Mouse (Mus musculus) forebrain, embryonic 11.5 days (tissue): Measurements from ENCODE around the gene 6030445D17Rik. TPM values are rescaled to one million over a fixed set of nuclear protein-coding genes. Genes with fewer than 3 reads are reported as not detected.
A peak's percentile ranks its signal among the peaks of the same experiment; 100 is the strongest.

Experiments used
- ATAC-seq: fragments of 200-750 bp; cut with Nextera tagmentation; replicated peaks from 2 replicates; pipeline ENCODE4 v1.8.0; 2017; ENCODE audit warnings: moderate TSS enrichment; ENCODE audit not compliant: low FRiP score
- DNase-seq: peaks from one replicate; pipeline ENCODE4 v3.0.0-alpha.2; 2017; ENCODE audit warnings: low spot score
- H3K27ac ChIP-seq: fragments of 300-500 bp; sonication (generic); 2 replicates; pipeline ENCODE4 v1.5.1; 2014; ENCODE audit warnings: low read depth, low read length
- H3K27me3 ChIP-seq: fragments of 300-500 bp; sonication (generic); 2 replicates; pipeline ENCODE4 v1.6.1; 2014; ENCODE audit warnings: mild to moderate bottlenecking, low read length, mixed read lengths; ENCODE audit not compliant: control insufficient read depth, insufficient read depth
- H3K36me3 ChIP-seq: fragments of 300-500 bp; sonication (generic); 2 replicates; pipeline ENCODE4 v1.6.1; 2014; ENCODE audit warnings: mild to moderate bottlenecking, low read length, moderate library complexity, mixed read lengths; ENCODE audit not compliant: control insufficient read depth, insufficient read depth
- H3K4me1 ChIP-seq: fragments of 300-500 bp; sonication (generic); replicated peaks from 2 replicates; pipeline ENCODE4 v1.6.1; 2014; ENCODE audit warnings: low read length, mixed read lengths; ENCODE audit not compliant: control insufficient read depth, insufficient read depth
- H3K4me2 ChIP-seq: fragments of 300-500 bp; sonication (generic); 2 replicates; pipeline ENCODE4 v1.6.1; 2014; ENCODE audit warnings: low read depth, mild to moderate bottlenecking, low read length, moderate library complexity, mixed read lengths; ENCODE audit not compliant: severe bottlenecking
- H3K4me3 ChIP-seq: fragments of 300-500 bp; sonication (generic); 2 replicates; pipeline ENCODE4 v1.5.1; 2014; ENCODE audit warnings: low read depth, low read length
- H3K9ac ChIP-seq: fragments of 300-500 bp; sonication (generic); 2 replicates; pipeline ENCODE4 v1.6.1; 2014; ENCODE audit warnings: low read length
- H3K9me3 ChIP-seq: fragments of 300-500 bp; sonication (generic); 2 replicates; pipeline ENCODE4 v1.6.1; 2016; ENCODE audit warnings: low read length, mixed read lengths; ENCODE audit not compliant: control insufficient read depth
- WGBS: fragments of 180-500 bp; shearing (Covaris S2); extraction: QIAGEN DNeasy Blood & Tissue Kit; methylation state at CpG from one replicate; pipeline ENCODE4 v1.1.7; 2014; 5-methylcytosine and 5-hydroxymethylcytosine counted together
- polyA plus RNA-seq: library from polyadenylated mRNA; unstranded; fragments of >200 nt; fragmentation: Nextera tagmentation; extraction: Ambion mirVana; gene quantifications from 2 replicates; pipeline ENCODE4 v1.2.1, GENCODE M21; 2014

The 6030445D17Rik gene
- polyA plus RNA-seq, 1 experiment from 2014 or later: not detected

- no peaks in the 10 kb centered on the region for H3K9me3 ChIP-seq
- H3K4me1 ChIP-seq: peaks cover 8% of the 10 kb centered on the region; the same call in 1 of the 2 replicates
- DNase-seq: peak; percentile 89
- WGBS: 3% methylated on average over 3 of the region's 3 CpGs
- ATAC-seq: peak; percentile 63
- H3K4me2 ChIP-seq: no peak overlapping the region
- no peak overlapping the region for H3K27ac ChIP-seq
- no peaks in the 10 kb centered on the region for H3K36me3 ChIP-seq
- H3K27me3 ChIP-seq: no peaks in the 10 kb centered on the region; the same call in none of the 2 replicates
- no peak overlapping the region for H3K4me3 ChIP-seq
- H3K9ac ChIP-seq: no peak overlapping the region
Observed at GRCm38 (mm10) chr4:136431376-136431693, 30.7 kb upstream of the 6030445D17Rik start.

GRCm38 (mm10) chr4:136434029-136434428 lies 28.0 kb upstream of the 6030445D17Rik start:
- Histone ChIP-seq H3K9ac (no peak overlapping the region), H3K4me2 (no peak overlapping the region), H3K27ac (no peak overlapping the region), H3K36me3 (no peaks in the 10 kb centered on the region), H3K4me1 (peaks cover 10% of the 10 kb centered on the region; the same call in 1 of the 2 replicates), H3K4me3 (no peak overlapping the region), H3K27me3 (no peaks in the 10 kb centered on the region; the same call in 1 of the 2 replicates), H3K9me3 (no peaks in the 10 kb centered on the region)
- DNase-seq (no peak), ATAC-seq (no peak)
- WGBS: 88% methylated on average over 4 of the region's 4 CpGs

GRCm38 (mm10) chr4:136439106-136439505 lies 22.9 kb upstream of the 6030445D17Rik start:
- WGBS: 59% methylated on average over 4 of the region's 4 CpGs
- H3K4me3 ChIP-seq: no peak overlapping the region
- no peaks in the 10 kb centered on the region for H3K36me3 ChIP-seq
- H3K27ac ChIP-seq: no peak overlapping the region
- ATAC-seq: no peak
- H3K9me3 ChIP-seq: no peaks in the 10 kb centered on the region
- H3K4me1 ChIP-seq: 0 out of 2 replicates have a peak, but pooled peaks cover 3% of the 10 kb centered on the region
- no peak overlapping the region for H3K9ac ChIP-seq
- no peaks in the 10 kb centered on the region for H3K27me3 ChIP-seq
- DNase-seq: no peak
- H3K4me2 ChIP-seq: no peak overlapping the region

- Histone ChIP-seq H3K36me3 (no peaks in the 10 kb centered on the region), H3K9ac (no peak overlapping the region), H3K4me1 (0 out of 2 replicates have a peak, but pooled peaks cover under 1% of the 10 kb centered on the region), H3K4me3 (no peak overlapping the region), H3K27me3 (no peaks in the 10 kb centered on the region), H3K9me3 (no peaks in the 10 kb centered on the region), H3K4me2 (no peak overlapping the region), H3K27ac (no peak overlapping the region)
- ATAC-seq: no peak
- DNase-seq: no peak
- WGBS: 68% methylated on average over 15 of the region's 15 CpGs
Observed at GRCm38 (mm10) chr4:136441354-136442043, 20.6 kb upstream of the 6030445D17Rik start.

GRCm38 (mm10) chr4:136444561-136444960 lies 17.5 kb upstream of the 6030445D17Rik start:
- Histone ChIP-seq H3K4me3 (no peak overlapping the region), H3K27ac (no peak overlapping the region), H3K36me3 (no peaks in the 10 kb centered on the region), H3K4me2 (no peak overlapping the region), H3K9ac (no peak overlapping the region), H3K4me1 (no peaks in the 10 kb centered on the region), H3K27me3 (no peaks in the 10 kb centered on the region), H3K9me3 (no peaks in the 10 kb centered on the region)
- DNase-seq (no peak), ATAC-seq (no peak)
- 87% methylated on average over 4 of the region's 4 CpGs for WGBS

GRCm38 (mm10) chr4:136449795-136450194 lies 12.3 kb upstream of the 6030445D17Rik start:
- no peak for DNase-seq
- Histone ChIP-seq H3K4me2 (no peak overlapping the region), H3K27me3 (no peaks in the 10 kb centered on the region), H3K4me1 (no peaks in the 10 kb centered on the region), H3K27ac (no peak overlapping the region), H3K9me3 (no peaks in the 10 kb centered on the region), H3K36me3 (no peaks in the 10 kb centered on the region), H3K9ac (no peak overlapping the region), H3K4me3 (no peak overlapping the region)
- 87% methylated on average over 5 of the region's 5 CpGs for WGBS
- ATAC-seq: no peak

GRCm38 (mm10) chr4:136450271-136450670 lies 11.8 kb upstream of the 6030445D17Rik start:
- no peaks in the 10 kb centered on the region for H3K36me3 ChIP-seq
- H3K9me3 ChIP-seq: no peaks in the 10 kb centered on the region
- DNase-seq: no peak
- H3K4me1 ChIP-seq: no peaks in the 10 kb centered on the region
- no peak overlapping the region for H3K9ac ChIP-seq
- no peak overlapping the region for H3K27ac ChIP-seq
- H3K4me3 ChIP-seq: no peak overlapping the region
- ATAC-seq: no peak
- H3K4me2 ChIP-seq: no peak overlapping the region
- no peaks in the 10 kb centered on the region for H3K27me3 ChIP-seq
- 87% methylated on average over 4 of the region's 4 CpGs for WGBS

- Histone ChIP-seq H3K36me3 (no peaks in the 10 kb centered on the region), H3K27me3 (no peaks in the 10 kb centered on the region), H3K4me3 (no peak overlapping the region), H3K9me3 (no peaks in the 10 kb centered on the region), H3K4me1 (no peaks in the 10 kb centered on the region), H3K9ac (no peak overlapping the region), H3K4me2 (no peak overlapping the region), H3K27ac (no peak overlapping the region)
- no peak for DNase-seq
- no peak for ATAC-seq
- WGBS: 43% methylated on average over 6 of the region's 6 CpGs
Observed at GRCm38 (mm10) chr4:136451564-136451963, 10.5 kb upstream of the 6030445D17Rik start.

GRCm38 (mm10) chr4:136452286-136452685 lies 9.8 kb upstream of the 6030445D17Rik start:
- Histone ChIP-seq H3K4me2 (no peak overlapping the region), H3K27ac (no peak overlapping the region), H3K4me1 (no peaks in the 10 kb centered on the region), H3K9me3 (no peaks in the 10 kb centered on the region), H3K27me3 (no peaks in the 10 kb centered on the region), H3K36me3 (no peaks in the 10 kb centered on the region), H3K4me3 (no peak overlapping the region), H3K9ac (no peak overlapping the region)
- 82% methylated on average over 3 of the region's 3 CpGs for WGBS
- no peak for DNase-seq
- no peak for ATAC-seq
